Mouse (Mus musculus): ENCODE data around the gene Ccser1.

GRCm38 (mm10) chr6:62367802-62368201 lies 1187.7 kb downstream of the Ccser1 start:
- TF ChIP-seq POLR2A (IDR thresholded peaks at IDR 0.05; ENCODE audit: insufficient read depth, low read depth, low read length) (no peak), CTCF (IDR thresholded peaks at IDR 0.05) (no peak), EP300 (IDR thresholded peaks at IDR 0.05; ENCODE audit: insufficient read depth, low read depth, low read length) (no peak)

All from heart, adult 2 months (tissue).